Mouse (Mus musculus): ENCODE measurements around the gene Ip6k2.

GRCm38 (mm10) chr9:108754423-108754822, 29.2 kb upstream of the Ip6k2 start:
- TF ChIP-seq HCFC1 (IDR thresholded peaks at IDR 0.05; ENCODE audit: low read depth, low read length) (no peak), RCOR1 (conservative IDR thresholded peaks at IDR 0.05; ENCODE audit: low read depth, low read length) (no peak), CTCF (conservative IDR thresholded peaks at IDR 0.05 in 1 of 2, IDR thresholded peaks at IDR 0.05 in 1 of 2; ENCODE audit: low read depth in 2 of 2, low read length in 2 of 2) (no peak), BHLHE40 (IDR thresholded peaks at IDR 0.05; ENCODE audit: low read depth, low read length) (no peak), POLR2A (IDR thresholded peaks at IDR 0.05; ENCODE audit: low read depth, low read length) (no peak), MAX (IDR thresholded peaks at IDR 0.05; ENCODE audit: low read length) (no peak), RAD21 (IDR thresholded peaks at IDR 0.05; ENCODE audit: low read depth, low read length) (no peak), USF1 (IDR thresholded peaks at IDR 0.05; ENCODE audit: low read depth, low read length) (no peak), GABPA (IDR thresholded peaks at IDR 0.05; ENCODE audit: insufficient replicate concordance, low read depth, low read length) (no peak)
